Mouse (Mus musculus) forebrain, embryonic 15.5 days (tissue): ENCODE measurements around the gene Snx29. TPM values are rescaled to one million over a fixed set of nuclear protein-coding genes. Genes with fewer than 3 reads are reported as not detected.

Source experiments
- ATAC-seq: fragments of 200-750 bp; cut with Nextera tagmentation; replicated peaks from 2 replicates; pipeline ENCODE4 v1.8.0; 2017; ENCODE audit warnings: mild to moderate bottlenecking, moderate TSS enrichment, moderate library complexity
- H3K27ac ChIP-seq: fragments of 300-500 bp; sonication (generic); replicated peaks from 2 replicates; pipeline ENCODE4 v1.5.1; 2015; ENCODE audit warnings: mild to moderate bottlenecking, inconsistent platforms
- H3K27me3 ChIP-seq: fragments of 300-500 bp; sonication (generic); 2 replicates; pipeline ENCODE4 v1.6.1; 2015; ENCODE audit warnings: inconsistent platforms
- H3K36me3 ChIP-seq: fragments of 300-500 bp; sonication (generic); 2 replicates; pipeline ENCODE4 v1.6.1; 2015; ENCODE audit warnings: mild to moderate bottlenecking, inconsistent platforms
- H3K4me1 ChIP-seq: fragments of 300-500 bp; sonication (generic); 2 replicates; pipeline ENCODE4 v1.6.1; 2015; ENCODE audit warnings: inconsistent platforms
- H3K4me2 ChIP-seq: fragments of 300-500 bp; sonication (generic); replicated peaks from 2 replicates; pipeline ENCODE4 v1.6.1; 2015; ENCODE audit warnings: mild to moderate bottlenecking, inconsistent platforms
- H3K4me3 ChIP-seq: fragments of 300-500 bp; sonication (generic); 2 replicates; pipeline ENCODE4 v1.5.1; 2015; ENCODE audit warnings: mild to moderate bottlenecking, inconsistent platforms
- H3K9ac ChIP-seq: fragments of 300-500 bp; sonication (generic); replicated peaks from 2 replicates; pipeline ENCODE4 v1.6.1; 2015; ENCODE audit warnings: mild to moderate bottlenecking, inconsistent platforms
- H3K9me3 ChIP-seq: fragments of 300-500 bp; sonication (generic); 2 replicates; pipeline ENCODE4 v1.6.1; 2016; ENCODE audit warnings: inconsistent platforms
- WGBS: fragments of 180-500 bp; shearing (Covaris S2); methylation state at CpG from one replicate; pipeline ENCODE4 v1.1.7; 2015; ENCODE audit warnings: mixed read lengths; 5-methylcytosine and 5-hydroxymethylcytosine counted together
- polyA plus RNA-seq: library from polyadenylated mRNA; unstranded; fragments of >200 nt; fragmentation: Nextera tagmentation; extraction: Ambion mirVana; gene quantifications from 2 replicates; pipeline ENCODE4 v1.2.1, GENCODE M21; 2015

The Snx29 gene
- polyA plus RNA-seq, 1 experiment from 2014 or later, result 14.1 TPM

DNA sequence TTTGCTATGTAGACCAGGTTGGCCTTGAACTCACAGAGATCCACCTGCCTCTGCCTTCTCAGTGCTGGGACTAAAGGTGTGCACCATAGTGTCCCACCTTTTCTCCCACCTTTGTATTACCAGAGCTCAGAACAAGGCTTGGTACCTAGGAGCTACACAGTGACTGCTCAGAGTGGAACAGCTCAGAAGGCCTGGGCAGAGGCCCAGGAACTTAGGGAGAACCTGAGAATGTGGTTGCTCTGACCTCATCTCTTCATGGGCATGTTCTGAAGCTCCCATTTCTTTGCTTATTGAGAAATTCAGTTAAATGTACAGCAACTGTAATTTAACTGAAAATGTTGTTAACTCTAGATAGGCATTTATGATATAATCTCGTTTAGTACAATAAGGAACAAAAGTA, 44.1 kb downstream of the Snx29 start:
- Histone ChIP-seq H3K4me2 (no peak overlapping the region), H3K27me3 (no peaks in the 10 kb centered on the region), H3K9ac (no peak overlapping the region), H3K36me3 (no peaks in the 10 kb centered on the region), H3K4me1 (peaks cover 16% of the 10 kb centered on the region), H3K27ac (no peak overlapping the region), H3K4me3 (no peak overlapping the region), H3K9me3 (no peaks in the 10 kb centered on the region)
- WGBS, result 85% methylated on average over 1 of the region's 1 CpGs
- no peak for ATAC-seq

- Histone ChIP-seq H3K4me3 (no peak overlapping the region), H3K9ac (no peak overlapping the region), H3K9me3 (no peaks in the 10 kb centered on the region), H3K36me3 (no peaks in the 10 kb centered on the region), H3K4me1 (peaks cover 16% of the 10 kb centered on the region), H3K4me2 (no peak overlapping the region), H3K27ac (no peak overlapping the region), H3K27me3 (no peaks in the 10 kb centered on the region)
- no peak for ATAC-seq
- WGBS, result 93% methylated on average over 3 of the region's 3 CpGs
Observed at GRCm38 (mm10) chr16:11368412-11368811, 45.7 kb downstream of the Snx29 start.

GRCm38 (mm10) chr16:11369162-11369561, 46.5 kb downstream of the Snx29 start:
- no peak overlapping the region for H3K9ac ChIP-seq
- H3K4me3 ChIP-seq, result no peak overlapping the region
- H3K4me1 ChIP-seq, result peaks cover 16% of the 10 kb centered on the region
- WGBS, result 53% methylated on average over 4 of the region's 4 CpGs
- peak; percentile 60; the same call in 1 of the 2 replicates for ATAC-seq
- no peak overlapping the region for H3K4me2 ChIP-seq
- no peaks in the 10 kb centered on the region for H3K36me3 ChIP-seq
- H3K27ac ChIP-seq, result no peak overlapping the region
- no peaks in the 10 kb centered on the region for H3K27me3 ChIP-seq
- no peaks in the 10 kb centered on the region for H3K9me3 ChIP-seq

- ATAC-seq, result peak; percentile 72; the same call in 1 of the 2 replicates
- H3K36me3 ChIP-seq, result no peaks in the 10 kb centered on the region
- H3K4me1 ChIP-seq, result peaks cover 16% of the 10 kb centered on the region
- H3K27ac ChIP-seq, result 0 out of 2 replicates have a peak overlapping the region, but pooled peaks have one; percentile 31
- H3K27me3 ChIP-seq, result no peaks in the 10 kb centered on the region
- H3K4me2 ChIP-seq, result no peak overlapping the region
- H3K9me3 ChIP-seq, result no peaks in the 10 kb centered on the region
- WGBS, result 0% methylated on average over 1 of the region's 1 CpGs
- no peak overlapping the region for H3K9ac ChIP-seq
- H3K4me3 ChIP-seq, result no peak overlapping the region
Observed at GRCm38 (mm10) chr16:11369642-11370041, 46.9 kb downstream of the Snx29 start.

DNA sequence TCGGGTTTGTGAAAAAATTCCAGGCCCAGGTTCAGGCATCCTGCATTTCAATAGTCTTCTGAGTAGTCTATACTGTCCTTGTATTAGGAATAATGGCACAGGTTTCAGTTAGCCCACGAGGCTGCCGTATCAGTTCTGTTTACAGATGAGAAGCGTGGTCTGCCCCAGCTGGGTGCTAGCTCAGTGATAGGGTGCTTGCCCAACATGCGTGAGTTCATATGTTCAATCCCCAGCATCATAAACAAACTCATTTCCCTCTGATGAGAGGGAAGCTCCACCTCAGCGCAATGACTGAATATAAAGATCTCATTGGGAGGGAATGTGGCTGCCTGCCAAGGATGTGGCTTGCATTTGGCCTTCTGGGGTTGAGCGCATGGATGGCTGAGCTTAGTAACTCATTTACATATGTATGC, 47.4 kb downstream of the Snx29 start:
- 0 out of 2 replicates have a peak overlapping the region, but pooled peaks have one; percentile 31 for H3K27ac ChIP-seq
- peaks cover 16% of the 10 kb centered on the region for H3K4me1 ChIP-seq
- H3K4me2 ChIP-seq, result no peak overlapping the region
- no peak overlapping the region for H3K9ac ChIP-seq
- H3K36me3 ChIP-seq, result no peaks in the 10 kb centered on the region
- no peaks in the 10 kb centered on the region for H3K27me3 ChIP-seq
- WGBS, result 24% methylated on average over 7 of the region's 7 CpGs
- H3K9me3 ChIP-seq, result no peaks in the 10 kb centered on the region
- no peak overlapping the region for H3K4me3 ChIP-seq
- peak; percentile 58 for ATAC-seq

DNA sequence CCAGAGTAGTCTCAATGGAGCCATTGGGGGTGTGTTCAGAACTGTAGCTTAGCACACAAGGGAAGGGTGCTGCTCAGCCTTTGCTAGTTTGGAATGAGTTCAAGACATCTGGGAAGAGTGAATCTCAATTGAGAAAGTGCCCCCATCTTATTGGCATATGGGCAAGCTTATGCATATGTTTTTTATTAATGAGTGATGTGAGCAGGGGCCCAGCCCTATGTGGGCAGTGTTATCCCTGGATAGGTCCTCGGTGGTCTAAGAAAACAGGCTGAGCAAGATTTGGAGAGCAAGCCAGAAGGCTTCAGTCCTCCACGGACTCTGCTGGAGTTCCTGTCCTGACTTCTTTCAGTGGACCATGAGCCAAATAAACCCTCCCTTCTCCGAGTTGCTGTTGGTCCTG, 56.6 kb downstream of the Snx29 start:
- no peak for ATAC-seq
- Histone ChIP-seq H3K36me3 (no peaks in the 10 kb centered on the region), H3K4me1 (no peaks in the 10 kb centered on the region), H3K27me3 (no peaks in the 10 kb centered on the region), H3K4me3 (no peak overlapping the region), H3K9ac (no peak overlapping the region), H3K9me3 (no peaks in the 10 kb centered on the region), H3K27ac (no peak overlapping the region), H3K4me2 (no peak overlapping the region)
- 76% methylated on average over 3 of the region's 3 CpGs for WGBS

DNA sequence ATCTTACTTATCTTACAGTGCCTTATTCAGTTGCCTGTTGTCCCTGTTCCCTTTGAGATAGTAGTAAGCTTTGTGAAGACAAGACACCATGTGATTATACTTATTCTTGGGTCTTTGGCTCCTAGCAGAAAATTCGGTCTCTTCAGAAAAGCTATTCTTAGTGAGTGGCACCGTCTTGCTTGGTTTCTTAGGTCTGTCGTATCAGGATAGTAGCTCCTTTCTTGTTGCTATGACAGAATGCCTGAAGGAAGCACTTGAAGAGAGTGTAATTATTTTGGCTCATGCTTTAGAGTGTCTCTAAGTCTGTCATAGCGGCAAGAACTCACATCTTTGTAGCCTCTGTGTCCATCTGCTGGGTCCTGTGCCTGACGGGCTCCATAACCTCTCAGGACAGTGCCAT, 57.3 kb downstream of the Snx29 start:
- no peaks in the 10 kb centered on the region for H3K9me3 ChIP-seq

GRCm38 (mm10) chr16:11380871-11381270, 58.2 kb downstream of the Snx29 start:
- H3K27me3 ChIP-seq, result no peaks in the 10 kb centered on the region
- H3K4me1 ChIP-seq, result peaks cover 5% of the 10 kb centered on the region; the same call in 1 of the 2 replicates
- H3K36me3 ChIP-seq, result no peaks in the 10 kb centered on the region
- no peak overlapping the region for H3K4me3 ChIP-seq
- H3K4me2 ChIP-seq, result no peak overlapping the region
- ATAC-seq, result no peak
- WGBS, result 86% methylated on average over 8 of the region's 8 CpGs
- no peak overlapping the region for H3K27ac ChIP-seq
- no peaks in the 10 kb centered on the region for H3K9me3 ChIP-seq
- H3K9ac ChIP-seq, result no peak overlapping the region

More for the DNA sequence above, 57.3 kb downstream of the Snx29 start:
- ATAC-seq, result no peak
- Histone ChIP-seq H3K27me3 (no peaks in the 10 kb centered on the region), H3K4me3 (no peak overlapping the region), H3K27ac (no peak overlapping the region), H3K4me2 (no peak overlapping the region), H3K9ac (no peak overlapping the region), H3K36me3 (no peaks in the 10 kb centered on the region), H3K4me1 (peaks cover 5% of the 10 kb centered on the region; the same call in 1 of the 2 replicates)
- WGBS, result 90% methylated on average over 5 of the region's 5 CpGs

DNA sequence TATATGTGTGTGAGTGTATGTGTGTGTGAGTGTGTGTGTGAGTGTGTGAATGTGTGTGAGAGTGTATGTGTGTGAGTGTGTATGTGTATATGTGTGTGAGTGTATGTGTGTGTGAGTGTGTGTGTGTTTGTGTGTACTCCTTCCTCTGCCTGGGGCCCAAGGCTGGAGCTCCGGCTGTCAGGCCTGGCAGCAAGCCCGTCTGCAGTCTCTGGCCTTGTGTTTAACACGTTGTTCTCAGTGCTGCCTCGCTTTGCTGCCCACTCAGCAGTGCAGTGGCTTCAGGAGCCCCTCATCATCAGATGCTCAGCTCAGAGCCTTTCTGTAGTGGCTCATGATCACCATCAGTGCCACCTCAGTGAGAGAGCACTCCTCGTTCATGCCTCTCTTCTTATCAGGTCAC, 61.7 kb downstream of the Snx29 start:
- H3K4me1 ChIP-seq, result peaks cover 5% of the 10 kb centered on the region; the same call in 1 of the 2 replicates
- no peaks in the 10 kb centered on the region for H3K27me3 ChIP-seq
- no peaks in the 10 kb centered on the region for H3K9me3 ChIP-seq
- H3K4me2 ChIP-seq, result no peak overlapping the region
- H3K4me3 ChIP-seq, result no peak overlapping the region
- no peak overlapping the region for H3K9ac ChIP-seq
- 52% methylated on average over 5 of the region's 5 CpGs for WGBS
- no peaks in the 10 kb centered on the region for H3K36me3 ChIP-seq
- peak; percentile 43; the same call in 1 of the 2 replicates for ATAC-seq
- peak overlapping the region; percentile 50 for H3K27ac ChIP-seq

DNA sequence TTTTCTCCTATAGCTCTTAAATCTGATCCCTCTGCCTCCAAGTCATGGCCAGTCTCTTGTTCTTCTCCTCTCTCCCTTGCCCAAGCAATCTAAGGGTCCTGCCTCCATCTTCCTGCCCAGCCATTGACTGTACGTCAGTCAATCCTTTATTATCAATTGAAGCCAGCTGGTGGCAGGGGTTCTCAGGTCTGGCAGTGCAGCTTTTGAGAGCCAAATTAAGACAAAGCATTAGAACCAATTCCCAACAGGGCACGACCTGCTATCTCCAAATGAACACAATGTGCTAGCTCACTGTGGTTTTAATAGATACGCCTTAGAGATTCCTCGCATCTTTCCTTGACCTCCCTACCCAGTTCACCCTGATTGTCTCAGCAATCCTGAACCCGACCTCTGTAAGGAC, 62.4 kb downstream of the Snx29 start:
- H3K36me3 ChIP-seq, result no peaks in the 10 kb centered on the region
- H3K27ac ChIP-seq, result no peak overlapping the region
- 72% methylated on average over 5 of the region's 5 CpGs for WGBS
- no peak overlapping the region for H3K9ac ChIP-seq
- H3K4me1 ChIP-seq, result peaks cover 5% of the 10 kb centered on the region; the same call in 1 of the 2 replicates
- no peaks in the 10 kb centered on the region for H3K9me3 ChIP-seq
- H3K27me3 ChIP-seq, result no peaks in the 10 kb centered on the region
- H3K4me3 ChIP-seq, result no peak overlapping the region
- ATAC-seq, result no peak
- no peak overlapping the region for H3K4me2 ChIP-seq

GRCm38 (mm10) chr16:11385798-11386197, 63.1 kb downstream of the Snx29 start:
- Histone ChIP-seq H3K4me1 (peaks cover 5% of the 10 kb centered on the region; the same call in 1 of the 2 replicates), H3K4me2 (no peak overlapping the region), H3K27me3 (no peaks in the 10 kb centered on the region), H3K36me3 (no peaks in the 10 kb centered on the region), H3K27ac (no peak overlapping the region), H3K9ac (no peak overlapping the region), H3K4me3 (no peak overlapping the region), H3K9me3 (no peaks in the 10 kb centered on the region)
- ATAC-seq, result no peak
- 83% methylated on average over 5 of the region's 5 CpGs for WGBS

GRCm38 (mm10) chr16:11386221-11386620, 63.5 kb downstream of the Snx29 start:
- Histone ChIP-seq H3K4me3 (no peak overlapping the region), H3K27ac (no peak overlapping the region), H3K36me3 (no peaks in the 10 kb centered on the region), H3K9me3 (no peaks in the 10 kb centered on the region), H3K4me2 (no peak overlapping the region), H3K4me1 (peaks cover 5% of the 10 kb centered on the region; the same call in 1 of the 2 replicates), H3K27me3 (no peaks in the 10 kb centered on the region), H3K9ac (no peak overlapping the region)
- ATAC-seq, result no peak

GRCm38 (mm10) chr16:11388085-11388484, 65.4 kb downstream of the Snx29 start:
- WGBS, result 68% methylated on average over 2 of the region's 2 CpGs
- Histone ChIP-seq H3K4me2 (no peak overlapping the region), H3K9ac (no peak overlapping the region), H3K4me3 (no peak overlapping the region), H3K4me1 (peaks cover 5% of the 10 kb centered on the region; the same call in 1 of the 2 replicates), H3K36me3 (no peaks in the 10 kb centered on the region), H3K9me3 (no peaks in the 10 kb centered on the region), H3K27me3 (no peaks in the 10 kb centered on the region), H3K27ac (no peak overlapping the region)
- no peak for ATAC-seq
